Mouse (Mus musculus) erythroblast, embryonic 14.5 days (primary cell): ENCODE measurements around the gene Btaf1. TPM values are rescaled to one million over a fixed set of nuclear protein-coding genes. Genes with fewer than 3 reads are reported as not detected.
A peak's percentile ranks its signal among the peaks of the same experiment; 100 is the strongest.

Experiments
- H3K27me3 ChIP-seq: 2 replicates; pipeline ENCODE4 v1.6.1; 2012; ENCODE audit warnings: inconsistent platforms; ENCODE audit not compliant: control insufficient read depth
- H3K36me3 ChIP-seq: 2 replicates; pipeline ENCODE4 v1.6.1; 2012; ENCODE audit warnings: mild to moderate bottlenecking, inconsistent platforms; ENCODE audit not compliant: control insufficient read depth
- H3K4me1 ChIP-seq: 2 replicates; pipeline ENCODE4 v1.6.1; 2012; ENCODE audit warnings: inconsistent platforms; ENCODE audit not compliant: control insufficient read depth
- H3K4me3 ChIP-seq: replicated peaks from 2 replicates; pipeline ENCODE3; 2012; ENCODE audit warnings: moderate library complexity, mild to moderate bottlenecking, inconsistent platforms
- H3K9me3 ChIP-seq: 2 replicates; pipeline ENCODE4 v1.6.1; 2012; ENCODE audit warnings: low read length, inconsistent platforms, mixed read lengths; ENCODE audit not compliant: control insufficient read depth
- GATA1 ChIP-seq: IDR thresholded peaks from 2 replicates; pipeline ENCODE4 v1.6.1; 2012; ENCODE audit warnings: low read length, inconsistent platforms, mixed read lengths
- TAL1 ChIP-seq: IDR thresholded peaks from 3 replicates; pipeline ENCODE4 v1.6.1; 2012; ENCODE audit warnings: low read length, inconsistent platforms, mixed read lengths
- polyA plus RNA-seq: library from polyadenylated mRNA; stranded (reverse); fragments of >175 nt; gene quantifications from 2 replicates; pipeline ENCODE4 v1.2.3, GENCODE M21; 2012

Btaf1 gene
- polyA plus RNA-seq, 1 experiment, result 0.10 TPM

GRCm38 (mm10) chr19:37014173-37014939 is 88.5 kb downstream of the Btaf1 start:
- no peak for TF ChIP-seq TAL1
- TF ChIP-seq GATA1, result no peak
- Histone ChIP-seq H3K36me3 (peaks cover 56% of the 10 kb centered on the region), H3K4me3 (no peak overlapping the region), H3K4me1 (peaks cover 21% of the 10 kb centered on the region), H3K27me3 (no peaks in the 10 kb centered on the region), H3K9me3 (no peaks in the 10 kb centered on the region)

DNA sequence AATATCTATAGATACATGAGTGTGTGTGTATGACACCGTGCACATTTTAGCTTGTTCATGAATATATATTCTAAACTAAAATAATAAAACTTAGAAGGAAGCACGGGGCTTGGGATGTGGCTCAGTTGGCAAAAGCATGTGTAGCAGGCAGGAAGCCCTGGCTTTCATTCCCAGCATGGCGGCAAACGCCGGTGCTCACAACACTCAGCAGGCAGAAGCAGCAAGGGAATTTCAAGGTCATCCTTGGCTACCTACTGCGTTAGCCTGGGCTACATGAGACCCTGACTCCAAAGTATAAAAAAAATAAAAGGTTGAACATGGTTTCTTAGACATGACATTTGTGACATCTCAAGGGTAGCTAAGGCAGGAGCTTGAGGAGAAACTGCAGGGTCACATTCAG is 91.0 kb downstream of the Btaf1 start:
- Histone ChIP-seq H3K27me3 (no peaks in the 10 kb centered on the region), H3K36me3 (peaks cover 32% of the 10 kb centered on the region), H3K4me1 (peaks cover 14% of the 10 kb centered on the region), H3K9me3 (no peaks in the 10 kb centered on the region), H3K4me3 (no peak overlapping the region)
- no peak for TF ChIP-seq GATA1
- no peak for TF ChIP-seq TAL1

DNA sequence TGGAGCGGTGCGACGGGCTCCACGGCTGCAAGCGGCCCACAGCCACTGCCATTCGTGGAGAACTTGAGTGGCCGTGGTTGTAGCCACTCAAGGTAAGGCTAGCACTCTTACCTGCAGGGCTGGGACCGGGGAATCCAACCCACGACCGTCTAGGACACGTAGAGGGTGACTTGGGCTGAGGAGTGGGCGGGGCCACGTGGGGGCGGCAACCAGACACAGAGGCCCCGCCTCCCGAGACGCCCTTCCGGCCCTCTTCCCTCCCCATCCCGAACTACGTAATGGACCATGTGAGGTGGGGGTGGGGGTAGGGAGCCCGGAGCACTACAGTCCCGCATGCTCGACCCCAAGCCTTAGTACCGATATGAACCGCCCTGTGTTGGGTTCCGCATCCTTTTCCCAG is 92.5 kb downstream of the Btaf1 start:
- peak overlapping the region; percentile 66 for H3K4me3 ChIP-seq
- H3K9me3 ChIP-seq, result no peaks in the 10 kb centered on the region; the same call in 1 of the 2 replicates
- no peaks in the 10 kb centered on the region for H3K27me3 ChIP-seq
- no peak for TF ChIP-seq GATA1
- no peak for TF ChIP-seq TAL1
- H3K36me3 ChIP-seq, result peaks cover 19% of the 10 kb centered on the region
- peaks cover 14% of the 10 kb centered on the region for H3K4me1 ChIP-seq

DNA sequence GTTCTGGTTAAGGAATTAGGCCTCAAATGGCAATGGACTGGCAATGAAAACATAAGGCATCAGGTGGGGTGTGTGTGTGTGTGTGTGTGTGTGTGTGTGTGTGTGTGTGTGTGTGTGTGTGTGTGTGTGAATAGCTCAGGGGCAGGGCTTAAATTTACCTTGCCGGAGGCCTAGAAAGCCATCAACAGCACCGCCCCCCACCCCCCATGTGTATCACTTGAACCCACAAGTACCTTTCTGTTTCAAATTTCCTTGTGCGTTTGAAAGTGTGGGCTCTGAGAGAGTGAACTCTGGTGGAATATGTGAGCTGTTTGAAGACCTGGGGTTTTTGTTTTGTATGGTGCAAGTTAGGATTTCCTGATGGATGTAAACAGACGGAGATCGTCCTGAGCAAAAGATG is 93.1 kb downstream of the Btaf1 start:
- H3K9me3 ChIP-seq, result no peaks in the 10 kb centered on the region; the same call in 1 of the 2 replicates
- peak overlapping the region; percentile 66 for H3K4me3 ChIP-seq

GRCm38 (mm10) chr19:37020531-37020930 is 94.7 kb downstream of the Btaf1 start:
- Histone ChIP-seq H3K27me3 (no peaks in the 10 kb centered on the region), H3K9me3 (no peaks in the 10 kb centered on the region; the same call in 1 of the 2 replicates), H3K4me1 (peaks cover 14% of the 10 kb centered on the region), H3K4me3 (no peak overlapping the region), H3K36me3 (peaks cover 13% of the 10 kb centered on the region)
- no peak for TF ChIP-seq TAL1

More for the DNA sequence above, 93.1 kb downstream of the Btaf1 start:
- no peaks in the 10 kb centered on the region for H3K27me3 ChIP-seq
- TF ChIP-seq GATA1 (no peak), TAL1 (no peak)
- peaks cover 13% of the 10 kb centered on the region for H3K36me3 ChIP-seq
- H3K4me1 ChIP-seq, result peaks cover 14% of the 10 kb centered on the region

- Histone ChIP-seq H3K9me3 (no peaks in the 10 kb centered on the region; the same call in 1 of the 2 replicates), H3K27me3 (no peaks in the 10 kb centered on the region), H3K36me3 (peaks cover 13% of the 10 kb centered on the region), H3K4me1 (peaks cover 14% of the 10 kb centered on the region), H3K4me3 (no peak overlapping the region)
- TF ChIP-seq TAL1, result no peak
- TF ChIP-seq GATA1, result no peak
These were observed 95.1 kb downstream of the Btaf1 start for GRCm38 (mm10) chr19:37020951-37021350.

- no peaks in the 10 kb centered on the region for H3K27me3 ChIP-seq
- TF ChIP-seq GATA1, result no peak
- H3K36me3 ChIP-seq, result peaks cover 13% of the 10 kb centered on the region
- H3K4me1 ChIP-seq, result peaks cover 14% of the 10 kb centered on the region
- H3K4me3 ChIP-seq, result no peak overlapping the region
- no peaks in the 10 kb centered on the region; the same call in 1 of the 2 replicates for H3K9me3 ChIP-seq
These were observed 96.3 kb downstream of the Btaf1 start for GRCm38 (mm10) chr19:37022146-37022545.

DNA sequence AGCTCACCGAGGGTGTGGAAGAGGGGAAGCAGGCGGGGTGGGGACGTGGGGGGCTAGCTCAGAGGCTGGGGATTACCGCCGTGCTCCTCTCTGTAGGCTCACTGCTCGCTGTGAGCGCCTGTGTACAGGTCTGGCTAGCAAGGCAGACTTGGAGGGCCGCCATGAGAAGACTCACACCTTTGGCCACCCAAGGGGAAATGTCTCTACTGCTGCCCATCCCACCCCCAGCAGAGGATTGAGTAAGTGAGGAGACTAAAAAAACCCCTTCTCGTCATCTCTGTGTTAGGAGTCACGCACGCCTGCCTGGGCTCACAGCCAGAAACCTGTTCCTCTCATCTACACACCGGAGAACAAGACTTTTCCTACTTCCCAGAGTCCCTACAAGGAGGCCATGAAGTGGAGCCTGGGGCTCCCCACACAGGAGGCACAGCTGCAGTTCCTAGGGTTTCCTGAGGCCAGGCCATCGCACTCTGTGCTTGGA is 100.0 kb downstream of the Btaf1 start:
- no peaks in the 10 kb centered on the region for H3K27me3 ChIP-seq
- TF ChIP-seq TAL1 (no peak), GATA1 (no peak)
- H3K9me3 ChIP-seq, result no peaks in the 10 kb centered on the region; the same call in 1 of the 2 replicates
- H3K4me3 ChIP-seq, result no peak overlapping the region
- H3K36me3 ChIP-seq, result peaks cover 24% of the 10 kb centered on the region
- no peaks in the 10 kb centered on the region for H3K4me1 ChIP-seq

GRCm38 (mm10) chr19:37026408-37026807 is 100.5 kb downstream of the Btaf1 start:
- TF ChIP-seq GATA1, result no peak
- TF ChIP-seq TAL1, result no peak
- H3K4me3 ChIP-seq, result no peak overlapping the region
- H3K4me1 ChIP-seq, result no peaks in the 10 kb centered on the region
- peaks cover 24% of the 10 kb centered on the region for H3K36me3 ChIP-seq
- H3K27me3 ChIP-seq, result no peaks in the 10 kb centered on the region
- H3K9me3 ChIP-seq, result no peaks in the 10 kb centered on the region; the same call in 1 of the 2 replicates

DNA sequence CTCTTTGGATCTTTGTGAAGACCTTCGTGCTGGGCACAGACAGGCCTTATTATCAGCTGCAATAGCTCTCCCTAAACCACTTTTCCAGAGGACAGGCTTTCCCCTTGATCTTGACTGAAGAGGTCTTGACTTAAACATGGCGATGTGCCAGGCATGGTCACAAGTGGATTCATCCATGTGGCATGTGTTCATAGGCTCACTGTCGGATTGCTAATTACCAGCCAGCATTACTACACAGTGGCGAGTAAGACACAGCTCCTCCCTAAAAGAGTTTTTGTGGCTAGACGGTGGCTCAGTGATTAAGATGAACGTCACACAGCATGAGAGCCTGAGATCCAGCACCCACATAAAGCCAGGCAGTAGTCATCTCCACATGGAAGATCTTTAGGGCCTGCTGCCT is 103.9 kb downstream of the Btaf1 start:
- peaks cover 16% of the 10 kb centered on the region for H3K36me3 ChIP-seq
- TF ChIP-seq GATA1, result no peak
- no peak for TF ChIP-seq TAL1
- H3K4me3 ChIP-seq, result no peak overlapping the region
- no peaks in the 10 kb centered on the region for H3K9me3 ChIP-seq
- no peaks in the 10 kb centered on the region for H3K4me1 ChIP-seq
- no peaks in the 10 kb centered on the region for H3K27me3 ChIP-seq
